Mouse (Mus musculus) testis, adult 2 months (tissue): ENCODE results near the gene Il17f.

Experiments
- CTCF ChIP-seq: fragments of 200-500 bp; IDR thresholded peaks from 2 replicates; pipeline ENCODE4 v1.5.1; 2012; ENCODE audit warnings: low read depth, mild to moderate bottlenecking, inconsistent platforms, low read length, moderate library complexity; ENCODE audit not compliant: control insufficient read depth, insufficient read depth, insufficient replicate concordance
- POLR2A ChIP-seq: fragments of 200-500 bp; IDR thresholded peaks from 2 replicates; pipeline ENCODE4 v1.6.1; 2012; ENCODE audit warnings: low read depth, mild to moderate bottlenecking, inconsistent platforms, low read length, moderate library complexity; ENCODE audit not compliant: control insufficient read depth

GRCm38 (mm10) chr1:20757586-20757985, 32.8 kb downstream of the Il17f start:
- TF ChIP-seq CTCF: no peak
- no peak for TF ChIP-seq POLR2A
